Mouse (Mus musculus) forelimb bud, embryonic 11.5 days (tissue): ENCODE measurements at regions not wholly inside any gene's neighbourhood (a gene's known extent, or its start where the extent isn't known, plus 50 kb on each side); places are given as distances from the start of the nearest gene placed in this dataset.
A peak's percentile ranks its signal among the peaks of the same experiment; 100 is the strongest.

Experiments
- DNase-seq: peaks from one replicate; pipeline ENCODE4 v3.0.0-alpha.2; 2012; ENCODE audit warnings: low read depth, low spot score

- no peak for DNase-seq
Measured at GRCm38 (mm10) chr3:52706626-52707025, 310.4 kb downstream of the Cog6 start.

- no peak for DNase-seq
Measured at GRCm38 (mm10) chr3:52703751-52704150, 313.3 kb downstream of the Cog6 start.

- DNase-seq: no peak
Measured at GRCm38 (mm10) chr3:52702962-52703361, 314.1 kb downstream of the Cog6 start.

GRCm38 (mm10) chr3:52701601-52702000, 315.4 kb downstream of the Cog6 start:
- no peak for DNase-seq

- no peak for DNase-seq
Measured at GRCm38 (mm10) chr3:52693813-52694212, 323.2 kb downstream of the Cog6 start.

- no peak for DNase-seq
Measured at GRCm38 (mm10) chr3:52685434-52686181, 331.4 kb downstream of the Cog6 start.

GRCm38 (mm10) chr3:52680824-52681388, 336.1 kb downstream of the Cog6 start:
- DNase-seq: no peak

- no peak for DNase-seq
Measured at GRCm38 (mm10) chr3:52676886-52677670, 340.0 kb downstream of the Cog6 start.

- no peak for DNase-seq
Measured at GRCm38 (mm10) chr3:52670628-52671028, 346.4 kb downstream of the Cog6 start.

GRCm38 (mm10) chr3:52663161-52663602, 353.9 kb downstream of the Cog6 start:
- DNase-seq: peak; percentile 63

- DNase-seq: no peak
Measured at GRCm38 (mm10) chr3:52662164-52662908, 354.7 kb downstream of the Cog6 start.

GRCm38 (mm10) chr3:52653006-52653405, 364.0 kb downstream of the Cog6 start:
- DNase-seq: no peak

- no peak for DNase-seq
Measured at GRCm38 (mm10) chr3:52652476-52652870, 364.6 kb downstream of the Cog6 start.

- DNase-seq: no peak
Measured at GRCm38 (mm10) chr3:52651862-52652475, 365.1 kb downstream of the Cog6 start.

- DNase-seq: no peak
Measured at GRCm38 (mm10) chr3:52650071-52650470, 367.0 kb downstream of the Cog6 start.

- DNase-seq: no peak
Measured at GRCm38 (mm10) chr3:52648836-52649500, 368.1 kb downstream of the Cog6 start.

- DNase-seq: no peak
Measured at GRCm38 (mm10) chr3:52647900-52648299, 369.1 kb downstream of the Cog6 start.

GRCm38 (mm10) chr3:52647161-52647692, 369.8 kb downstream of the Cog6 start:
- no peak for DNase-seq

GRCm38 (mm10) chr3:52645156-52645555, 371.9 kb downstream of the Cog6 start:
- DNase-seq: peak; percentile 56
